Mouse (Mus musculus) lung, postnatal 0 days (tissue): ENCODE data around the gene Ccdc174.

Source experiments
- CTCF ChIP-seq: IDR thresholded peaks from 2 replicates; pipeline ENCODE4 v1.5.1; 2016; ENCODE audit warnings: antibody characterized with exemption, mild to moderate bottlenecking
- EP300 ChIP-seq: IDR thresholded peaks from 2 replicates; pipeline ENCODE4 v1.6.1; 2016; ENCODE audit warnings: antibody characterized with exemption, mild to moderate bottlenecking, control low read depth

- no peak for TF ChIP-seq CTCF
- TF ChIP-seq EP300, result no peak
Observed at GRCm38 (mm10) chr6:91868091-91868490, 9.8 kb upstream of the Ccdc174 start.
